Mouse (Mus musculus) 416B (cell line): ENCODE results near the gene Nipal3.

ENCODE experiments used
- DNase-seq: peaks from one replicate; pipeline ENCODE4 v3.0.0; 2011; ENCODE audit warnings: low read depth

Nipal3 gene

GRCm38 (mm10) chr4:135494521-135495396, at the start of gene Nipal3, which contains the start of gene Stpg1:
Gene Nipal3 (minus strand): TSS chr4:135495038.
Gene Stpg1 (plus strand): TSS chr4:135494790.
- peak; percentile 95 for DNase-seq

GRCm38 (mm10) chr4:135544284-135544683, 49.4 kb upstream of the Nipal3 start:
- no peak for DNase-seq

GRCm38 (mm10) chr4:135540057-135540456, 45.2 kb upstream of the Nipal3 start:
- DNase-seq = no peak

GRCm38 (mm10) chr4:135539056-135539455, 44.2 kb upstream of the Nipal3 start:
- no peak for DNase-seq

GRCm38 (mm10) chr4:135535021-135535420, 40.2 kb upstream of the Nipal3 start:
- DNase-seq = no peak

GRCm38 (mm10) chr4:135533001-135533400, 38.2 kb upstream of the Nipal3 start:
- DNase-seq = no peak

GRCm38 (mm10) chr4:135531771-135532613, 37.2 kb upstream of the Nipal3 start:
- DNase-seq = no peak

- no peak for DNase-seq
Observed at GRCm38 (mm10) chr4:135531236-135531635, 36.4 kb upstream of the Nipal3 start.

- no peak for DNase-seq
Observed at GRCm38 (mm10) chr4:135530270-135530669, 35.4 kb upstream of the Nipal3 start.

- no peak for DNase-seq
Observed at GRCm38 (mm10) chr4:135526039-135526710, 31.3 kb upstream of the Nipal3 start.

- DNase-seq = no peak
Observed at GRCm38 (mm10) chr4:135525057-135525456, 30.2 kb upstream of the Nipal3 start.

- DNase-seq = no peak
Observed at GRCm38 (mm10) chr4:135523939-135524338, 29.1 kb upstream of the Nipal3 start.

- DNase-seq = no peak
Observed at GRCm38 (mm10) chr4:135520421-135520820, 25.6 kb upstream of the Nipal3 start.

GRCm38 (mm10) chr4:135518135-135518534, 23.3 kb upstream of the Nipal3 start:
- no peak for DNase-seq

GRCm38 (mm10) chr4:135516351-135517316, 21.8 kb upstream of the Nipal3 start:
- DNase-seq = peak; percentile 60

GRCm38 (mm10) chr4:135514925-135515324, 20.1 kb upstream of the Nipal3 start:
- no peak for DNase-seq

GRCm38 (mm10) chr4:135513865-135514264, 19.0 kb upstream of the Nipal3 start:
- no peak for DNase-seq

GRCm38 (mm10) chr4:135509515-135509914, 14.7 kb upstream of the Nipal3 start:
- DNase-seq = no peak

GRCm38 (mm10) chr4:135508419-135509039, 13.7 kb upstream of the Nipal3 start:
- DNase-seq = peak; percentile 81

- DNase-seq = peak; percentile 81
Observed at GRCm38 (mm10) chr4:135507547-135508350, 12.9 kb upstream of the Nipal3 start.
